Mouse (Mus musculus) E14TG2a.4 (cell line): ENCODE measurements around the gene Irf2.

Experiments
- CTCF ChIP-seq: conservative IDR thresholded peaks from 2 replicates; pipeline ENCODE4 v1.5.1; 2014; ENCODE audit warnings: low read length
- NANOG ChIP-seq: IDR thresholded peaks from 2 replicates; pipeline ENCODE4 v1.6.1; 2014; ENCODE audit warnings: borderline replicate concordance, low read length, mixed read lengths
- POU5F1 ChIP-seq: IDR thresholded peaks from 2 replicates; pipeline ENCODE4 v1.6.1; 2014; ENCODE audit warnings: low read length, borderline replicate concordance

DNA sequence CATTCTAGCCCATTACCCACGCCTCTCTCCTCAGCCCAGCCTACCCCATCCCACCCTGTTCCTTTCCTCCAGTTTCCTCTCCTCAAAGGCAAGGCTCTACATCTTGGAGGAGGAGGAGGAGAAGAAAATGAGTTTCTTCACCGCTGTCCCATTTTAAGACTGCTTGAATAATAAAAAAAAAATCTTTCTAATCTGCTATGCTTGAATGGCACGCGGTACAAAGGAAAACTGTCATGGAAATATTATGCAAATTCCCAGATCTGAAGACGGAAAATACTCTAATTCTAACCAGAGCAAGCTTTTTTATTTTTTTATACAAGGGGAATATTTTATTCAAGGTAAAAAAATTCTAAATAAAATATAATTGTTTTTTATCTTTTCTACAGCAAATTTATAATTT lies 107.4 kb downstream of the Irf2 start:
- no peak for TF ChIP-seq CTCF
- TF ChIP-seq NANOG = no peak
- TF ChIP-seq POU5F1 = no peak
